Mouse (Mus musculus) heart, postnatal 10 days (tissue): ENCODE results near the gene C8b. TPM values are rescaled to one million over a fixed set of nuclear protein-coding genes. Genes with fewer than 3 reads are reported as not detected.
A peak's percentile ranks its signal among the peaks of the same experiment; 100 is the strongest.

Experiments used
- DNase-seq, 2 experiments: peaks; one replicate each; pipeline ENCODE4 v3.0.0; 2021
- intact Hi-C: fragments of 180-260 bp; cut with DNase I; formaldehyde crosslinking; loops from one replicate; pipeline ENCODE4 v1.15.1; 2025
- total RNA-seq, 2 experiments: library from RNA; stranded (reverse); gene quantifications; 2 replicates each; pipeline ENCODE4 v1.2.3; 2021

The C8b gene
- total RNA-seq, 2 experiments from 2014 or later: not detected

GRCm38 (mm10) chr4:104805414-104806257 lies 39.5 kb downstream of the C8b start:
- intact Hi-C loops: no loop called here
- no peak for DNase-seq

GRCm38 (mm10) chr4:104810710-104811286 lies 44.7 kb downstream of the C8b start:
- intact Hi-C loops: no loop called here

GRCm38 (mm10) chr4:104813617-104814016 lies 47.5 kb downstream of the C8b start:
- intact Hi-C loops: no loop called here
- DNase-seq: no peak

More at GRCm38 (mm10) chr4:104810710-104811286, 44.7 kb downstream of the C8b start:
- no peak for DNase-seq

GRCm38 (mm10) chr4:104816519-104817232 lies 50.6 kb downstream of the C8b start:
- DNase-seq: no peak
- intact Hi-C loops: no loop called here

GRCm38 (mm10) chr4:104817509-104817908 lies 51.4 kb downstream of the C8b start:
- DNase-seq: no peak
- intact Hi-C loops: no loop called here

- DNase-seq: no peak
- intact Hi-C loops: no loop called here
Measured at GRCm38 (mm10) chr4:104818986-104819385, 52.9 kb downstream of the C8b start.

- DNase-seq: no peak
- intact Hi-C loops: no loop called here
Measured at GRCm38 (mm10) chr4:104819891-104820290, 53.8 kb downstream of the C8b start.

GRCm38 (mm10) chr4:104823597-104824101 lies 57.5 kb downstream of the C8b start:
- intact Hi-C loops: no loop called here
- no peak for DNase-seq

- no peak for DNase-seq
- intact Hi-C loops: no loop called here
Measured at GRCm38 (mm10) chr4:104824381-104825077, 58.4 kb downstream of the C8b start.

GRCm38 (mm10) chr4:104828939-104829338 lies 62.8 kb downstream of the C8b start:
- peak; percentile 3 to 7 for DNase-seq

GRCm38 (mm10) chr4:104835096-104835495 lies 69.0 kb downstream of the C8b start:
- no peak for DNase-seq
- intact Hi-C loops: no loop called here

More at GRCm38 (mm10) chr4:104828939-104829338, 62.8 kb downstream of the C8b start:
- intact Hi-C loops: no loop called here

GRCm38 (mm10) chr4:104838342-104838741 lies 72.2 kb downstream of the C8b start:
- intact Hi-C loops: no loop called here
- no peak for DNase-seq

GRCm38 (mm10) chr4:104842204-104842603 lies 76.1 kb downstream of the C8b start:
- intact Hi-C loops: no loop called here
- no peak for DNase-seq

- intact Hi-C loops: no loop called here
- DNase-seq: no peak
Measured at GRCm38 (mm10) chr4:104843546-104843945, 77.4 kb downstream of the C8b start.

Other genes starting within 250 kb of the C8b start
- not detected for gene Gm17662, start 91.0 kb downstream of the C8b start, total RNA-seq
- not detected for gene C8a, start 110.1 kb downstream of the C8b start, total RNA-seq
- under 1 TPM in 1 of 2 experiments, not detected in 1; 0.10 TPM for gene Fyb2, start 147.1 kb downstream of the C8b start, total RNA-seq